Mouse (Mus musculus) gastrocnemius, postnatal 10 days (tissue): ENCODE results near the gene Arhgap15. TPM values are rescaled to one million over a fixed set of nuclear protein-coding genes. Genes with fewer than 3 reads are reported as not detected.

Experiments used
- total RNA-seq, 2 experiments: library from RNA; stranded (reverse); gene quantifications; 2 replicates each; pipeline ENCODE4 v1.2.3; 2021

The Arhgap15 gene
- total RNA-seq, 2 experiments from 2014 or later: 0.72 to 1.1 TPM

Other genes starting within 250 kb of the Arhgap15 start
- not detected for gene Kynu, start 193.5 kb upstream of the Arhgap15 start, total RNA-seq